Mouse (Mus musculus) stomach, embryonic 14.5 days (tissue): ENCODE results near the gene Tmem132c. TPM values are rescaled to one million over a fixed set of nuclear protein-coding genes. Genes with fewer than 3 reads are reported as not detected.

Experiments used
- ATAC-seq: fragments of 200-750 bp; cut with Nextera tagmentation; 2 replicates; pipeline ENCODE4 v1.8.0; 2017; ENCODE audit warnings: low read depth, moderate TSS enrichment; ENCODE audit not compliant: insufficient number of reproducible peaks, insufficient read depth, low FRiP score
- H3K27ac ChIP-seq: fragments of 300-500 bp; sonication (generic); 2 replicates; pipeline ENCODE4 v1.5.1; 2014; ENCODE audit warnings: mild to moderate bottlenecking, low read length, moderate library complexity, mixed read lengths
- H3K27me3 ChIP-seq: fragments of 300-500 bp; sonication (generic); 2 replicates; pipeline ENCODE4 v1.6.1; 2014; ENCODE audit warnings: low read length, control low read depth, mixed read lengths; ENCODE audit not compliant: control insufficient read depth, insufficient read depth
- H3K36me3 ChIP-seq: fragments of 300-500 bp; sonication (generic); 2 replicates; pipeline ENCODE4 v1.6.1; 2014; ENCODE audit warnings: mild to moderate bottlenecking, control low read depth, low read length, moderate library complexity, mixed read lengths; ENCODE audit not compliant: control insufficient read depth, insufficient read depth
- H3K4me1 ChIP-seq: fragments of 300-500 bp; sonication (generic); 2 replicates; pipeline ENCODE4 v1.6.1; 2014; ENCODE audit warnings: low read length, control low read depth, mixed read lengths; ENCODE audit not compliant: control insufficient read depth, insufficient read depth
- H3K4me2 ChIP-seq: fragments of 300-500 bp; sonication (generic); replicated peaks from 2 replicates; pipeline ENCODE4 v1.6.1; 2014; ENCODE audit warnings: low read depth, low read length, control low read depth
- H3K4me3 ChIP-seq: fragments of 300-500 bp; sonication (generic); 2 replicates; pipeline ENCODE4 v1.5.1; 2014; ENCODE audit warnings: low read depth, low read length, control low read depth
- H3K9ac ChIP-seq: fragments of 300-500 bp; sonication (generic); replicated peaks from 2 replicates; pipeline ENCODE4 v1.6.1; 2014; ENCODE audit warnings: low read depth, mild to moderate bottlenecking, control low read depth, low read length, moderate library complexity, mixed read lengths
- H3K9me3 ChIP-seq: fragments of 300-500 bp; sonication (generic); 2 replicates; pipeline ENCODE4 v1.6.1; 2016; ENCODE audit warnings: low read depth, low read length, control low read depth; ENCODE audit not compliant: control insufficient read depth
- WGBS: fragments of 180-500 bp; shearing (Covaris S2); extraction: QIAGEN DNeasy Blood & Tissue Kit; methylation state at CpG from one replicate; pipeline ENCODE4 v1.1.7; 2014; 5-methylcytosine and 5-hydroxymethylcytosine counted together
- polyA plus RNA-seq: library from polyadenylated mRNA; unstranded; fragments of >200 nt; fragmentation: Nextera tagmentation; extraction: Ambion mirVana; gene quantifications from 2 replicates; pipeline ENCODE4 v1.2.1, GENCODE M21; 2014

The Tmem132c gene
- polyA plus RNA-seq, 1 experiment from 2014 or later = 1.8 TPM

DNA sequence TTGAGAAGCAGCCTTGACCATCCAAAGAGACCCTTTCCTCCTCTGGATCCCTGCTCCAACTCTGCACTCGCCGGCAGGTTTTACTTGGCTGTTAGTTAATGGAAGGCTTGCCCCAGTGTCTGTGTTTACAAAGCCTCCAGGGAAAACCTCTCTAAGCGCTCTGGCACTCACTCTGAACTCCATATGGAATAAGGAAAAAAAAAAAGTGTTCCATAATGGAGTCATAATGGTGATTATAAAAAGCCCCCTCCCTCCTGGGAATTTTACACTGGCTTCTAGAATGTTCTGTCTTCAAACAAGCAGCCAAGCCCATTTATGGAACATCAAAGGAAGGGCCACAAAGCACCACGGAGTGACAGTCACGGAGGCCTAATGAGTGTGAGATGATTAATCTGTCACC is 136.9 kb downstream of the Tmem132c start:
- no peak for ATAC-seq
- no peaks in the 10 kb centered on the region for H3K4me1 ChIP-seq
- no peak overlapping the region for H3K9ac ChIP-seq
- no peak overlapping the region for H3K27ac ChIP-seq
- H3K27me3 ChIP-seq = no peaks in the 10 kb centered on the region
- 16% methylated on average over 5 of the region's 5 CpGs for WGBS
- no peaks in the 10 kb centered on the region for H3K36me3 ChIP-seq
- no peaks in the 10 kb centered on the region for H3K9me3 ChIP-seq
- H3K4me3 ChIP-seq = no peak overlapping the region
- no peak overlapping the region for H3K4me2 ChIP-seq

DNA sequence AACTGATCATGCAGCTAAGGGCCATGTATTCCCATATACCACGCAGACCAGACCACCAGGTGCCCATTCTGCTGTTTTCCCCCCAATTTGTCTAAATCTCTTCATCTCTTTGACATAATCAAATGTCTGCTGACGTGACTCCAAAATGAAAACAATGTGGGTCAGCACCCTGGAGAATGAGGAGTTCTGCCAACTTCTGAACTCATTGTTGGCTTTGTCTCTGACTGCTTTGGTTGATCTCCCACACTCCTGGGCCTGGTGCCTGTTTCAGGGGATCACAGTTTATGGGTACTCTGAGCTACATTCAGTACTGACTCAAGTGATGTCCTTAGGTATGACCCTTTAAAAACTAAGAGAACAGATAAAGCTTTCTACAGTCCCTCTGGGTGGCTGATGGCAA is 137.7 kb downstream of the Tmem132c start:
- no peak overlapping the region for H3K9ac ChIP-seq
- H3K9me3 ChIP-seq = no peaks in the 10 kb centered on the region
- WGBS = 70% methylated on average over 2 of the region's 2 CpGs
- no peaks in the 10 kb centered on the region for H3K27me3 ChIP-seq
- H3K4me3 ChIP-seq = no peak overlapping the region
- H3K36me3 ChIP-seq = no peaks in the 10 kb centered on the region
- no peak overlapping the region for H3K27ac ChIP-seq
- H3K4me2 ChIP-seq = no peak overlapping the region
- no peaks in the 10 kb centered on the region for H3K4me1 ChIP-seq
- no peak for ATAC-seq

DNA sequence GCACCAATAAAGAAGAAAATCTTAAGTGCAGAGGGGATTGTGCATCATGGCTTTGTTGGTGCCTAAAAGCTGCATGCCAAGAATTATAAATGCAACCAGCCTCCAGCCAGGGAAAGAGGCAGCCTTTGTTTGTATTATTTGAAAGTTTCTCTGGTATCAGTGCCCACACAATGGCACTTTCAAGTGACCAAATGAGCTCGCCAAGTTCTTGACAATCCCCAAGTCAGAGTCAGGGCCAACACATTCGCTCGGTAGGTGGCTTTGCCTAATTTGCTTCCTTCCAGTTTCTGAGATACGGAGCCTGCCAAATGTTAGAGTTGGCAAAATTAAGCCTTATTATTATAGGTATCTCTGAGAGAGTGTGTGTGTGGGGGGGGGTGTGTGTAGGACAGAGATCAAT is 139.6 kb downstream of the Tmem132c start:
- Histone ChIP-seq H3K9me3 (no peaks in the 10 kb centered on the region), H3K27me3 (no peaks in the 10 kb centered on the region), H3K36me3 (no peaks in the 10 kb centered on the region), H3K27ac (no peak overlapping the region), H3K4me3 (no peak overlapping the region), H3K9ac (no peak overlapping the region), H3K4me2 (no peak overlapping the region), H3K4me1 (no peaks in the 10 kb centered on the region)
- no peak for ATAC-seq
- WGBS = 88% methylated on average over 4 of the region's 4 CpGs

DNA sequence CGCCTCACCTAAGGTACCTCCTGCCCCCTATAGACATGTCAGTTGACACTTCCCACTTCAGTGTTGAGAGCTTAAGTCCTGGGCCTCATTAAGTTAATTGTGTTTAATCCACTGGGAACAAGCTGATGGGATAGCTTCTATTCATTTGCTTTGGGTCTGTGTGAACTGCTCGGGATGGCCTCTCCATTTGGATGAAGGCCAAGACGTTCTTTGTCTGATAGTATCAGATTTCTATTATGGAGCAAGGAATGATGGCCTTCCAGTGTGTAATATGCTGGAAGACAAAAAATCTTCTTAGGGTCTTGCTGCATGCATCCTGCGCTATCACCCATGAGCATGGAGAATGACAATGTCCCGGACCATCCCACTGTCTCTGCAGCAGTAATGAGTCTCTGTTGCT is 141.0 kb downstream of the Tmem132c start:
- no peaks in the 10 kb centered on the region for H3K27me3 ChIP-seq
- no peaks in the 10 kb centered on the region for H3K9me3 ChIP-seq
- no peaks in the 10 kb centered on the region for H3K4me1 ChIP-seq
- no peaks in the 10 kb centered on the region for H3K36me3 ChIP-seq
- H3K27ac ChIP-seq = no peak overlapping the region
- no peak for ATAC-seq
- no peak overlapping the region for H3K4me3 ChIP-seq
- WGBS = 74% methylated on average over 5 of the region's 5 CpGs
- H3K4me2 ChIP-seq = no peak overlapping the region
- no peak overlapping the region for H3K9ac ChIP-seq

DNA sequence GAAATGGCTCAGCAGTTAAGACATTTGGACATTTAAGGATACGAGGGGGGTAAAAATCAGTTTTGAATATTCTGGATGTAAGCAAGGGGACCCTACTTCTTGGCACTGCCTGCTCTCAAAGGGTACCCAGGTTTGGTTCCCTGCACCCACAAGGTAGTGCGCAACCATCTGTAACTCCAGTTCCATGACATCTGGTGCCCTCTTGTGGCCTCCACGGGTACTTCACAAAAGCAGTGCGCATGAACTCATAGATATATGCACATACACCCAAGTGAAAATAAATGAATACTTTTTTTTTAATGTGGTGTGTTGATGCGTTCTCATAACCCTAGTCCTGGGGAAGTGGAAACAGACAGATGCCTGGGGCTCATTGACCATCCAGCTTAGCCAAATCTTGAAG is 149.6 kb downstream of the Tmem132c start:
- Histone ChIP-seq H3K4me2 (no peak overlapping the region), H3K4me1 (no peaks in the 10 kb centered on the region), H3K27me3 (no peaks in the 10 kb centered on the region), H3K27ac (no peak overlapping the region), H3K9me3 (peaks cover 7% of the 10 kb centered on the region; the same call in 1 of the 2 replicates), H3K4me3 (no peak overlapping the region), H3K9ac (no peak overlapping the region), H3K36me3 (no peaks in the 10 kb centered on the region)
- ATAC-seq = no peak
- WGBS = 94% methylated on average over 5 of the region's 5 CpGs

GRCm38 (mm10) chr5:127396889-127397288 is 155.3 kb downstream of the Tmem132c start:
- no peak for ATAC-seq
- no peaks in the 10 kb centered on the region for H3K27me3 ChIP-seq
- no peak overlapping the region for H3K27ac ChIP-seq
- 83% methylated on average over 9 of the region's 9 CpGs for WGBS
- H3K9me3 ChIP-seq = no peaks in the 10 kb centered on the region
- no peak overlapping the region for H3K4me2 ChIP-seq
- no peak overlapping the region for H3K9ac ChIP-seq
- no peaks in the 10 kb centered on the region for H3K36me3 ChIP-seq
- no peaks in the 10 kb centered on the region for H3K4me1 ChIP-seq
- no peak overlapping the region for H3K4me3 ChIP-seq

DNA sequence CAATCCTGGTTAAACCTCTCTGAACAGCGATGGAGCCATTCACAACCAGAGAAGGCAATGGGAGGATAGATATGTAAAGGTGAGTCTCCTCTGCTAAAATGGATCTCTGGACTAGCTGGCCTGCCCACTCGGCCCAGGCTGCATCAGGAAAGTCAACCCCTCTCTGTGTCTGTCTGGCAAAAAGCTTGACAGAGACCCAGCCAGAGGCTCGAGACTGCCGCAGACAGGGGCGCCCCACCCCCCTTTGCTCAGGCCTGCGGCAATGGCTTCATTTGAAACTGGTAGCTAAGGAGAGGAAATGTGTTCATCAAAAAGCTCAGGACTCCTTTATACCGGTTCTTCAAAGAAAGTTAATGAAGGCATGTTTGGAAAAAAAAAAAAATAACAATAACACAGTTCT is 156.4 kb downstream of the Tmem132c start:
- H3K27me3 ChIP-seq = no peaks in the 10 kb centered on the region
- H3K4me3 ChIP-seq = no peak overlapping the region
- no peak overlapping the region for H3K4me2 ChIP-seq
- no peak for ATAC-seq
- H3K36me3 ChIP-seq = no peaks in the 10 kb centered on the region
- H3K9ac ChIP-seq = no peak overlapping the region
- H3K27ac ChIP-seq = no peak overlapping the region
- 7% methylated on average over 7 of the region's 7 CpGs for WGBS
- no peaks in the 10 kb centered on the region for H3K9me3 ChIP-seq
- no peaks in the 10 kb centered on the region for H3K4me1 ChIP-seq

DNA sequence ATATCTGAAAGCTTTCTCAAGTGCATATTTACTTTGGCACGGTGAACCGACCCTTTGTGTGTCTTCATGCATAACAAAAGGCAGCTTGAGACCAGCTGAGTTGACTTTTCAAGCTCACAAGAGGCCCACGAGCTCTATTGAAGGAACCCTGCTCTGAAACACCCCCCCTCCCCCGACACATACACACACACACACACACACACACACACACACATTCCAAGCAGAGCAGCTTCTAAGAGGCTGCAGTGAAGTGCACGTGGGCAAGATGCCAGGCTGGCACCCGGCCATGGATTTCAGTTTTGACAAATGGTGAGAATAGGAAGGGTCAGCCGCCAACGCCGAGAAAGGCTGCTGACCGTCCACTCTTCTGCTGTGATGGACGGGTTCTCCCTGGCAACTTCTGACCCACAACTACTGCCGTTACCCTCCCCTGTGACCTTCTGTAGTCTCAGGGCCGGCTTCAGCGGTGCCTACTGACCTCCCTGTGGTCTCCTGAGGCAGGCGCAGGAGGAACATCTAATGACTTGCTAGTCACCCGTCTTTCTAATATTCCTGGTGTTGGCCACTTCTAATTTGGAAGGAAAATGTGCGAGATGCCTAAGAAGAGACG is 163.9 kb downstream of the Tmem132c start:
- Histone ChIP-seq H3K4me2 (no peak overlapping the region), H3K36me3 (no peaks in the 10 kb centered on the region), H3K27ac (peak overlapping the region; percentile 39; the same call in 1 of the 2 replicates), H3K9me3 (no peaks in the 10 kb centered on the region), H3K4me1 (peaks cover 8% of the 10 kb centered on the region), H3K27me3 (no peaks in the 10 kb centered on the region), H3K9ac (no peak overlapping the region), H3K4me3 (no peak overlapping the region)
- WGBS = 19% methylated on average over 18 of the region's 18 CpGs
- peak; percentile 50; the same call in 1 of the 2 replicates for ATAC-seq

GRCm38 (mm10) chr5:127406014-127406655 is 164.5 kb downstream of the Tmem132c start:
- H3K27ac ChIP-seq = peak overlapping the region; percentile 39; the same call in 1 of the 2 replicates
- H3K9me3 ChIP-seq = no peaks in the 10 kb centered on the region
- H3K36me3 ChIP-seq = no peaks in the 10 kb centered on the region
- peak; percentile 57; the same call in 1 of the 2 replicates for ATAC-seq
- no peak overlapping the region for H3K9ac ChIP-seq
- H3K4me3 ChIP-seq = no peak overlapping the region
- WGBS = 11% methylated on average over 9 of the region's 9 CpGs
- no peaks in the 10 kb centered on the region for H3K27me3 ChIP-seq
- no peak overlapping the region for H3K4me2 ChIP-seq
- peaks cover 8% of the 10 kb centered on the region for H3K4me1 ChIP-seq
